Mouse (Mus musculus) heart, postnatal 0 days (tissue): Measurements from ENCODE around the gene Atp6v1g1.

Source experiments
- CTCF ChIP-seq: IDR thresholded peaks from 2 replicates; pipeline ENCODE4 v1.5.1; 2016; ENCODE audit warnings: antibody characterized with exemption, control low read depth, low read depth
- EP300 ChIP-seq: IDR thresholded peaks from 2 replicates; pipeline ENCODE4 v1.6.1; 2016; ENCODE audit warnings: antibody characterized with exemption, low read depth

DNA sequence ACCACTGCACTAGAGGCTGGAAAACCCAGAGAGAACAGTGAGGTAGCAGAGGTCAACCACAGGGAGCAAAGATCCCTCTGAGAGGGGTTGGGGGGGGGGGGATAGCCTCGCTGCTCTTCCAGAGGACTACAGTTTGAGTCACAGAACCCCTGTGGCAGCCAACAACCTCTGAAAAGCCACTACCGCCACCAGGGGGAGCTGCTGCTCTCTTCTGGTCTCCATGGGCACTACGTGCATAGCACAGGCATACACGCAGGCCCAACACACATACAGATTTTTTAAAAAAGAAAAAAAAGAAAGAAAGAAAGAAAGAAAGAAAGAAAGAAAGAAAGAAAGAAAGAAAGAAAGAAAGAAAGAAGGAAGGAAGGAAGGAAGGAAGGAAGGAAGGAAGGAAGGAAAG, 36.3 kb upstream of the Atp6v1g1 start:
- TF ChIP-seq CTCF (peak; percentile 63), EP300 (no peak)
